Mouse (Mus musculus) liver, embryonic 14.5 days (tissue): ENCODE data around the gene Rassf4. TPM values are rescaled to one million over a fixed set of nuclear protein-coding genes. Genes with fewer than 3 reads are reported as not detected.
A peak's percentile ranks its signal among the peaks of the same experiment; 100 is the strongest.
"Not testable (repeated sequence)": the region's sequence is repeated elsewhere in the genome, so short reads cannot be mapped to it uniquely, and the experiment has no call there.

Experiments
- ATAC-seq: fragments of 200-750 bp; cut with Nextera tagmentation; 2 replicates; pipeline ENCODE4 v1.8.0; 2017; ENCODE audit warnings: moderate number of reproducible peaks, mild to moderate bottlenecking, moderate library complexity; ENCODE audit not compliant: insufficient read depth
- DNase-seq, 3 experiments: peaks; one replicate each; pipeline ENCODE4 v3.0.0-alpha.2; 2012 to 2013; ENCODE audit warnings: low read depth in 3 of 3, low spot score in 3 of 3
- H3K27ac ChIP-seq: fragments of 300-500 bp; sonication (generic); 2 replicates; pipeline ENCODE4 v1.5.1; 2014; ENCODE audit warnings: moderate library complexity, mild to moderate bottlenecking, control low read depth, inconsistent platforms
- H3K27me3 ChIP-seq: fragments of 300-500 bp; sonication (generic); 2 replicates; pipeline ENCODE4 v1.6.1; 2014; ENCODE audit warnings: mild to moderate bottlenecking, low read length, moderate library complexity; ENCODE audit not compliant: control insufficient read depth, insufficient read depth
- H3K36me3 ChIP-seq: fragments of 300-500 bp; sonication (generic); replicated peaks from 2 replicates; pipeline ENCODE4 v1.6.1; 2014; ENCODE audit warnings: low read depth; ENCODE audit not compliant: control insufficient read depth, insufficient read depth
- H3K4me1 ChIP-seq, 2 experiments: fragments of 200-500 bp in 1 of 2; fragments of 300-500 bp in 1 of 2; sonication (generic) in 1 of 2; replicated peaks; 2 replicates each; pipeline ENCODE4 v1.6.1; 2012 to 2014; ENCODE audit warnings: antibody characterized with exemption in 1 of 2, inconsistent platforms in 1 of 2, low read length in 1 of 2; ENCODE audit not compliant: control insufficient read depth in 2 of 2, insufficient read depth in 2 of 2
- H3K4me2 ChIP-seq: fragments of 300-500 bp; sonication (generic); 2 replicates; pipeline ENCODE4 v1.6.1; 2014; ENCODE audit warnings: low read depth, mild to moderate bottlenecking, control low read depth, moderate library complexity
- H3K4me3 ChIP-seq, 2 experiments: fragments of 200-500 bp in 1 of 2; fragments of 300-500 bp in 1 of 2; sonication (generic) in 1 of 2; 2 replicates each; pipeline ENCODE4 v1.5.1; 2012 to 2014; ENCODE audit warnings: low read depth in 2 of 2, low read length in 2 of 2, mild to moderate bottlenecking in 2 of 2, control low read depth in 1 of 2, inconsistent platforms in 1 of 2, moderate library complexity in 1 of 2; ENCODE audit not compliant: insufficient read depth in 1 of 2
- H3K9ac ChIP-seq: fragments of 300-500 bp; sonication (generic); replicated peaks from 2 replicates; pipeline ENCODE4 v1.6.1; 2014; ENCODE audit warnings: mild to moderate bottlenecking, control low read depth, moderate library complexity
- H3K9me3 ChIP-seq: fragments of 300-500 bp; sonication (generic); 2 replicates; pipeline ENCODE4 v1.6.1; 2016; ENCODE audit warnings: low read length, mixed read lengths; ENCODE audit not compliant: control insufficient read depth
- CTCF ChIP-seq: IDR thresholded peaks from 2 replicates; pipeline ENCODE4 v1.5.1; 2016; ENCODE audit warnings: antibody characterized with exemption, low read depth, control low read depth
- EP300 ChIP-seq: IDR thresholded peaks from 2 replicates; pipeline ENCODE4 v1.6.1; 2016; ENCODE audit warnings: antibody characterized with exemption, low read depth
- WGBS: fragments of 180-500 bp; shearing (Covaris S2); extraction: QIAGEN DNeasy Blood & Tissue Kit; methylation state at CpG from one replicate; pipeline ENCODE4 v1.1.7; 2014; ENCODE audit not compliant: insufficient replicate concordance; 5-methylcytosine and 5-hydroxymethylcytosine counted together
- polyA plus RNA-seq, 2 experiments: library from polyadenylated mRNA; depleted of rRNA in 1 of 2; stranded (reverse) in 1 of 2; unstranded in 1 of 2; fragments of >200 nt; fragmentation: Nextera tagmentation in 1 of 2; extraction: Ambion mirVana in 1 of 2; gene quantifications; 2 replicates each; pipeline versions ENCODE4 v1.2.1 to v1.2.3; 2012 to 2014

The Rassf4 gene
- polyA plus RNA-seq, 2 experiments = 1.9 to 6.7 TPM

DNA sequence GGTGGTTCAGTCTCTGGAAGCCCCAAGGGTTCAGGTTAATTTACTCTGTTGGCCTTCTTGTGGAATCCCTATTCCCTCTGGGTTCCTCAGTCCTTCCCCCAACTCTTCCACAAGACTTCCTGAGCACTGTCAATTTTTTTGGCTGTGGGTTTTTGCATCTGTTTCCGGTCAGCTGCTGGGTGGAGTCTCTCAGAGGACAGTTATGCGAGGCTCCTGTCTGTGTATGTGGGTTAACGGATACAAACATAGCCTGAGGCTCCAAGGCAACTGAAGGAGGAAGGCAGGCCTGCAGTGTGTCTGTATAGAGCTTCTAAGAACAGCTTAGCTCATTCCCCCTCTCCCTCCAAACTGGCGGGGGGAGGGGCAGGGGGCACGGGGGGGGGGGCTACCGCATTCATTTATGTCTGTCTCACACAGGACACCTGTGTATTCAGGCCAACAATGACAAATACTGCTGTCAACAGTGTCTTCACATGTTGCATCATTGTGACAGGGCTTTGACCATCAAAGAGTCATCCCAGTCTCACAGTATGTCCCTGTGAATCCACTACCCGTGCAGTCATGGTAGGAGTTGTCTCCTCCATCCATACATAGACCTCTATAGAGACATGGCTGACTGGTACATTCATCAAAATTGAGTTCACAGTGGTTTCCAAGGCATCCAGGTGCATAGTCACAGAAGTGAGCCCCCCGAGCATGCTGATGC, 52.3 kb downstream of the Rassf4 start:
- no peaks in the 10 kb centered on the region for H3K27me3 ChIP-seq
- no peak overlapping the region for H3K4me3 ChIP-seq
- ATAC-seq = no peak
- no peak overlapping the region for H3K9ac ChIP-seq
- H3K36me3 ChIP-seq = no peaks in the 10 kb centered on the region
- H3K27ac ChIP-seq = no peak overlapping the region
- no peak for DNase-seq
- no peak for TF ChIP-seq CTCF
- TF ChIP-seq EP300 = no peak
- no peak overlapping the region for H3K4me2 ChIP-seq
- whole genome bisulfite sequencing = 19% methylated on average over 8 of the region's 8 CpGs
- no peaks in the 10 kb centered on the region for H3K9me3 ChIP-seq
- H3K4me1 ChIP-seq = 0 out of 4 replicates have a peak, but pooled peaks cover 0 to 2% of the 10 kb centered on the region in 2 experiments

DNA sequence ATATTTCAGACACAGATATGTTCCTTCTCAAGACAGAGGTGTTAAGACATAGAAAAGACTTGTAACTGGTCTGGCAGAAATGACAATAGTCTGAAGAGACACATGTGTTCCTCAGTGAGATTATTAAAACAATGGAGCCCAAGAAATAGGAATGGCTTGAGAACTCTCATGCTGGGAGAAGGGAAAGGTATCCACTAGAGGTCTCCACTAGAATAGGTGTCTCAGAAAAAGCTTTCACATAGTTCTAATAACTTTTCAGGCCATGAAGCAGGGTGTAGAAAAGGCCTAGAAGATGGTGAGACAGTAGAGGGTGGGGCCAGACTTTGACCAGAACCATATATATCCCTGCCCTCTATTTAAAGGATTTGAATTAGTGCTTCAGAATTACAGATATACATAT, 55.7 kb downstream of the Rassf4 start:
- DNase-seq (no peak), ATAC-seq (no peak)
- Histone ChIP-seq H3K4me2 (no peak overlapping the region), H3K36me3 (no peaks in the 10 kb centered on the region), H3K27me3 (no peaks in the 10 kb centered on the region), H3K27ac (no peak overlapping the region), H3K9me3 (no peaks in the 10 kb centered on the region), H3K9ac (no peak overlapping the region), H3K4me1 (0 out of 4 replicates have a peak, but pooled peaks cover 0 to 2% of the 10 kb centered on the region in 2 experiments), H3K4me3 (no peak overlapping the region)
- TF ChIP-seq CTCF = no peak
- no peak for TF ChIP-seq EP300

DNA sequence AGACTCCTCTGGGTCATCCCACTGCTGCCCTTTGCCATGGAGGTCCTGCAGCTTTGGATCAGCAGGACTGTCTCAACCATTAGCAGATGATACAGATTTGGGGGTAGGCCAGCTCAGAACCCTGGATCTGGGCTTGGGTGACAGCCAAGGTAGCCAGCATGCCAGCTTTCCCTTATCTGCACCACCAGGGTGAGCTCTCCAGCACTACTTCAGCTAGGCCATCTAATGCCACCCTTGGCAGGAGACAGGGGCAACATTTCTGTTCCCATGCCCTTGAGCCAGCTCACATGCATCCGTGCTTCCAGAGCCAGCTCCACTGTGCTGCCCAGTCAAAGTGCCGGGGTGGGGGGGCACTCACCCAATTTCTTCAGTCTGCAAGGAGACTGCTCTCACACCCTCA, 58.0 kb downstream of the Rassf4 start:
- Histone ChIP-seq H3K27ac (no peak overlapping the region), H3K9ac (no peak overlapping the region), H3K9me3 (no peaks in the 10 kb centered on the region), H3K4me3 (no peak overlapping the region), H3K4me1 (no peaks in the 10 kb centered on the region), H3K36me3 (no peaks in the 10 kb centered on the region), H3K4me2 (no peak overlapping the region), H3K27me3 (no peaks in the 10 kb centered on the region)
- DNase-seq (no peak), ATAC-seq (no peak)
- WGBS = 65% methylated on average over 2 of the region's 2 CpGs
- TF ChIP-seq CTCF (no peak), EP300 (no peak)

DNA sequence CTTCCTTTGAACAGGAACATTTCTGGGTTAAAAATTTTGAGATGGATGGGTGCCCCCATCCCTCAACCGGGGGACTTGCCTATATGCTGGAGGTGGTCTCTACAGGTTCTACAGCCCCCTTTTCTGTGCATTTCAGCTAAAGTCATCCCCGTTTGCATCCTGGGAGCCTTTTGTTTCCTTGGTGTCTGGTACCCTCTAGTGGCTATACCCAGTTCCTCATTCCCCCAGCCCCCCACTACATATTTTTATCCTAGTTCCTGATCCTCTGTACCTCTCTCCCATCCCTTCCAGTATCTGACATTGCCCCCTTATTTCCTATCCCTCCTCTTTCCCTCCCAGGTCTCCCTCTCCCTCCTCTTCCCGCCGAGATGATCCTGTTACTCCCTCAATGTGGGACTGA, 66.5 kb downstream of the Rassf4 start:
- Histone ChIP-seq H3K4me3 (no peak overlapping the region), H3K27me3 (no peaks in the 10 kb centered on the region), H3K27ac (no peak overlapping the region), H3K4me1 (no peaks in the 10 kb centered on the region), H3K36me3 (no peaks in the 10 kb centered on the region), H3K9ac (no peak overlapping the region), H3K4me2 (no peak overlapping the region), H3K9me3 (no peaks in the 10 kb centered on the region)
- TF ChIP-seq EP300 (no peak), CTCF (peak; percentile 14; the same call in 1 of the 2 replicates)
- DNase-seq = no peak
- WGBS = 30% methylated on average over 4 of the region's 4 CpGs
- no peak for ATAC-seq

DNA sequence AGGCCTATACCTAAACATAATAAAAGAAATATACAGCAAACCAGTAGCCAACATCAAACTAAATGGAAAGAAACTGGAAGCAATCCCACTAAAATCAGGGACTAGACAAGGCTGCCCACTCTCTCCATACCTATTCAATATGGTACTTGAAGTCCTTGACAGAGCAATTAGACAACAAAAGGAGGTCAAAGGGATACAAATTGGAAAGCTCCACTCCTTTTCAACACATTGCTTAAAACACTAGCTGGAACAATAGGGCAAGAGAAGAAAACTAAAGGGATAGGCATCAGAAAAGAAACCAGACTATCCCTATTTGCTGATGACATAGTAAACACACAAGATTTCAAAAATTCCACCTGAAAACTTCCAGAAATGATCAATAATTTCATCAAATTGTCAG, 72.8 kb downstream of the Rassf4 start:
- H3K27me3 ChIP-seq, H3K9ac ChIP-seq, H3K36me3 ChIP-seq, H3K4me2 ChIP-seq, DNase-seq, H3K4me3 ChIP-seq, H3K27ac ChIP-seq, H3K9me3 ChIP-seq, ATAC-seq, H3K4me1 ChIP-seq: not testable (repeated sequence)
